Mouse (Mus musculus) limb, embryonic 15.5 days (tissue): ENCODE data around the gene Lrrc29. TPM values are rescaled to one million over a fixed set of nuclear protein-coding genes. Genes with fewer than 3 reads are reported as not detected.

Source experiments
- ATAC-seq: fragments of 200-750 bp; cut with Nextera tagmentation; 2 replicates; pipeline ENCODE4 v1.8.0; 2017; ENCODE audit warnings: low read depth, moderate TSS enrichment; ENCODE audit not compliant: insufficient number of reproducible peaks, low FRiP score, low TSS enrichment
- H3K27ac ChIP-seq: fragments of 300-500 bp; sonication (generic); 2 replicates; pipeline ENCODE4 v1.5.1; 2015; ENCODE audit warnings: moderate library complexity, mild to moderate bottlenecking, inconsistent platforms
- H3K27me3 ChIP-seq: fragments of 300-500 bp; sonication (generic); 2 replicates; pipeline ENCODE4 v1.6.1; 2015; ENCODE audit warnings: inconsistent platforms
- H3K36me3 ChIP-seq: fragments of 300-500 bp; sonication (generic); 2 replicates; pipeline ENCODE4 v1.6.1; 2015; ENCODE audit warnings: inconsistent platforms
- H3K4me1 ChIP-seq: fragments of 300-500 bp; sonication (generic); 2 replicates; pipeline ENCODE4 v1.6.1; 2015; ENCODE audit warnings: inconsistent platforms
- H3K4me2 ChIP-seq: fragments of 300-500 bp; sonication (generic); 2 replicates; pipeline ENCODE4 v1.6.1; 2015; ENCODE audit warnings: mild to moderate bottlenecking, inconsistent platforms
- H3K4me3 ChIP-seq: fragments of 300-500 bp; sonication (generic); 2 replicates; pipeline ENCODE4 v1.5.1; 2015; ENCODE audit warnings: mild to moderate bottlenecking, inconsistent platforms
- H3K9ac ChIP-seq: fragments of 300-500 bp; sonication (generic); 2 replicates; pipeline ENCODE4 v1.6.1; 2015; ENCODE audit warnings: inconsistent platforms
- H3K9me3 ChIP-seq: fragments of 300-500 bp; sonication (generic); 2 replicates; pipeline ENCODE4 v1.6.1; 2016; ENCODE audit warnings: inconsistent platforms
- WGBS: fragments of 180-500 bp; shearing (Covaris S2); methylation state at CpG from one replicate; pipeline ENCODE4 v1.1.7; 2015; 5-methylcytosine and 5-hydroxymethylcytosine counted together
- microRNA counts: library from miRNA; unstranded; fragments of <30 nt; microRNA quantifications from one replicate; lab custom pipeline; 2016
- microRNA-seq: library from miRNA; unstranded; fragments of <30 nt; microRNA quantifications from one replicate; pipeline ENCODE4, GENCODE M21; 2016
- polyA plus RNA-seq: library from polyadenylated mRNA; unstranded; fragments of >200 nt; fragmentation: Nextera tagmentation; extraction: Ambion mirVana; gene quantifications from 2 replicates; pipeline ENCODE4 v1.2.1, GENCODE M21; 2015

Gene Lrrc29
- polyA plus RNA-seq, 1 experiment from 2014 or later, result 1.7 TPM

DNA sequence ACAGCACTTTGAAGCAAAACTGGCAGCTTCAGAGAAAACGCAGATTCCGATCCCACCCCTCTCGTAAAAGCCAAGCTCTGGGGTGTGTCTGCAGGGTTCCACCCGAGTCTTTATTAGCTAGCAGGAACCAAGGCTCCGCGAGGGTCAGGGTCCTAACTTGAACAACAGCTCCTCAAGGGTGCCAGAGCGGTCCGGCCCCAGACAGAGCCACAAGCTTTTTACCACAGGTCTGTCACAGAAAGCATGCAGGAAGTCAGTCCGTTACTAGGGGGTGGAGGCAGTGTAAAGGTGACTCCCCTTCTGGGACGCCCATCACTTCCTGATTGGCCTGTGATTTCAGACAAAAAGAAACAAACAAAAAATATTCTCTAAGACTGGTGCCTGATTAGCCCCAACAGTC lies 61.0 kb downstream of the Lrrc29 start:
- no peak overlapping the region for H3K9ac ChIP-seq
- H3K4me2 ChIP-seq, result peak overlapping the region; percentile 86
- H3K9me3 ChIP-seq, result no peaks in the 10 kb centered on the region
- H3K36me3 ChIP-seq, result no peaks in the 10 kb centered on the region
- H3K27me3 ChIP-seq, result peaks cover 72% of the 10 kb centered on the region
- H3K27ac ChIP-seq, result no peak overlapping the region
- peaks cover 38% of the 10 kb centered on the region for H3K4me1 ChIP-seq
- no peak for ATAC-seq
- H3K4me3 ChIP-seq, result peak overlapping the region; percentile 68
- WGBS, result 5% methylated on average over 10 of the region's 10 CpGs

DNA sequence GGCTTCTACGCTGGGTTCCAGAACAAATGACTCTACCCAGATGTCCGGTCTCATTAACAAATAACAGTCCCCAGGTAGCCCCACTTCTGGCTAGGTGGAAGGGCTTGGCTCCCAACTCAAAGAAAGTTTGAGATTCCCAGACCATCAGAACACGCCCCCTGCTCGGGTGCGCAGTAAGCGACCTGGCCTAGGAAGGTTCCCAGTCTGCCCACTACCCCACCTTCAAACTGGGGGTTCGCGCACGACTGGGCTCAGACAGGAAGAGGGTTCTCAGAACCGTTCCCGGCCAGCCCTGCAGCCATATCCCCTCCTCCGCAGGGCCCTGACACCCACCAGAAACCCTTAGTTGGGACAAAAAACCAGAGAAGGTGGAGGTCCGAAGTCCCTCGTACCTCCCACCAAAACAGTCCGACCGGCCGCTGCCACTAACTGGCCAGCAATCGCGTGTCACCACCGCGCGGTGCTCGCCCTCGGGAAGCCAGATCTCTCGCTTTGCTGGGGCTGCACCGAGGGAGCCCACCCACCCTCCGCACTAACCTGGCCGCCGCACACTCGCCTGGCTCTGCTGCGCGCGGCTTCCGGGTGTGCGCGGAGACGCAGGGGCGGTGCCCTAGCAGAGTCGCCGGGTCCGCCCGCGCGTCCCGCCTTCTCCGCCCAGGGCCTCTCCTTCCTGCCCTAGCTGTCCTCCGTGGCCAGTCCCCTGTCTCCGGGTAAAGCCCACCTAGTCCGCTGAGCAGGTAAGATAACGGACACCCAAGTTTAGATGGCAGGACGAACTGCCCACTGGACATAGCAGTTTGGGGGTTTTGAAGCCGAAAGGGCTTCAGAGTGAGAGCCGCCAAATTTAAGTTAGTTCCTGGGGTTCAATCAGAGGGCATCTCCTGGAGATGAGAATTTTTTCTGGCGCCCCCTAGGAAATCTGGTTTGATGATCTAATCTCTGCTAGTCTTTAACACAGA lies 61.8 kb downstream of the Lrrc29 start, which contains the start of the genes Tradd and Fbxl8:
TSS of gene Tradd (minus strand) at position 586 of the 959 bp plus-strand sequence.
TSS of gene Fbxl8 (plus strand) at position 625 of the 959 bp plus-strand sequence.
- H3K4me1 ChIP-seq, result peaks cover 38% of the 10 kb centered on the region
- ATAC-seq, result no peak
- no peak within 1 kb of the TSS; the same call in 1 of the 2 replicates for H3K27ac ChIP-seq
- peaks cover 71% of the 10 kb centered on the region for H3K27me3 ChIP-seq
- peak within 1 kb of the TSS; percentile 86 for H3K4me2 ChIP-seq
- H3K4me3 ChIP-seq, result peak within 1 kb of the TSS; percentile 68
- WGBS, result 2% methylated on average over 54 of the region's 54 CpGs
- no peaks in the 10 kb centered on the region for H3K36me3 ChIP-seq
- H3K9ac ChIP-seq, result peak within 1 kb of the TSS; percentile 51
- no peaks in the 10 kb centered on the region for H3K9me3 ChIP-seq

DNA sequence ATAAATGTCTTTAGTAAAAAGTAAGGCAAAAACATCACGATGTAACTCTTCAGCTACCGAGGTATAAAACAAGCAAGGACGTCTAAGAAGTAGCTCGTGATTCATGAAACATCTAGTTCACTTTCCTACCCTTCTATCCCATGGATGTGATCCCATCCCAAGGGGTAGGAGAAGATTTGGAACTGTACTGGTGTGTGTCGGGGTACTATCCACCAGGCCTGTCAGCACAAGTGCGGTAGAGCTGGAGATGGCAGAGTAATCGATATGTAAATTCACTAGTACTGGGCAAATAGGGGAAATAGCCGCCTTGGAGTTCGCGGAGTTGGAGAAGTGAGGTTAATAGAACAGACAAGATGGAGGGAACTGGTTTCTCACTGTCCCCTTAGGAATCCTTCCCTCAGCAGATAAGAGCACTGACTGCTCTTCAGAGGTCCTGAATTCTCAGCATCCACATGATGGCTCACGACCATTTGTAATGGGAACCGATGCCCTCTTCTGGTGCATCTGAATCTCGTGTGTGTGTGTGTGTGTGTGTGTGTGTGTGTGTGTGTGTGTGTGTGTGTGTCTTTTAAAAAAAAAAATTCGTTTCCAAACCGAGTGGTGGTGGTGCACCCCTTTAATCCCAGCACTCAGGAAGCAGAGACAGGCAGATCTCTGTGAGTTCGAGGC lies 62.7 kb downstream of the Lrrc29 start:
- Histone ChIP-seq H3K27ac (no peak overlapping the region), H3K36me3 (no peaks in the 10 kb centered on the region), H3K4me2 (peak overlapping the region; percentile 86), H3K4me3 (peak overlapping the region; percentile 68), H3K27me3 (peaks cover 71% of the 10 kb centered on the region), H3K9ac (no peak overlapping the region), H3K4me1 (peaks cover 36% of the 10 kb centered on the region), H3K9me3 (no peaks in the 10 kb centered on the region)
- ATAC-seq, result no peak
- 39% methylated on average over 16 of the region's 16 CpGs for WGBS

MicroRNAs within 50 kb of the gene (microRNA counts, 519-probe panel; counts per million panel counts)
- 2,158 counts per million, percentile 40 among the panel's probes with 10 or more counts for microRNA mmu-miR-328 (lab: Ali Mortazavi, UCI)

Small RNA genes lying within 50 kb of the gene (microRNA-seq; reads per million reads assigned to microRNA genes)
- gene Gm27320 (not detected), gene Mir328 (149 reads per million, percentile 54 among the genes with 10 or more reads in this experiment)

Other genes starting within 250 kb of the Lrrc29 start
- gene Ces3b, start 242.5 kb downstream of the Lrrc29 start, polyA plus RNA-seq, result not detected in 2 replicates
- not detected in 2 replicates for gene Ces4a, start 194.5 kb downstream of the Lrrc29 start, polyA plus RNA-seq
- 77.3 and 89.0 TPM in 2 replicates for gene Cbfb, start 155.6 kb downstream of the Lrrc29 start, polyA plus RNA-seq
- gene D230025D16Rik, start 101.1 kb downstream of the Lrrc29 start, polyA plus RNA-seq, result 25.6 and 28.7 TPM in 2 replicates
- gene B3gnt9, start 71.1 kb downstream of the Lrrc29 start, polyA plus RNA-seq, result 50.7 and 50.8 TPM in 2 replicates
- gene Tradd, start 61.7 kb downstream of the Lrrc29 start, polyA plus RNA-seq, result 30.8 and 38.0 TPM in 2 replicates
- gene Fbxl8, start 61.6 kb downstream of the Lrrc29 start, polyA plus RNA-seq, result 4.6 and 4.9 TPM in 2 replicates
- gene Hsf4, start 56.5 kb downstream of the Lrrc29 start, polyA plus RNA-seq, result 0.33 and 0.41 TPM in 2 replicates
- 3.1 and 5.3 TPM in 2 replicates for gene Nol3, start 50.1 kb downstream of the Lrrc29 start, polyA plus RNA-seq
- 11.0 and 11.1 TPM in 2 replicates for gene 4931428F04Rik, start 36.4 kb downstream of the Lrrc29 start, polyA plus RNA-seq
- gene Exoc3l, start 30.2 kb downstream of the Lrrc29 start, polyA plus RNA-seq, result 9.0 and 10.6 TPM in 2 replicates
- gene E2f4, start 28.6 kb downstream of the Lrrc29 start, polyA plus RNA-seq, result 63.7 and 65.5 TPM in 2 replicates
- gene Elmo3, start 20.7 kb downstream of the Lrrc29 start, polyA plus RNA-seq, result 8.9 TPM in 2 replicates
- gene Tmem208, start 76 bp upstream of the Lrrc29 start, polyA plus RNA-seq, result 120 and 129 TPM in 2 replicates
- 1.6 and 1.8 TPM in 2 replicates for gene Fhod1, start 21.7 kb upstream of the Lrrc29 start, polyA plus RNA-seq
- gene Slc9a5, start 22.6 kb upstream of the Lrrc29 start, polyA plus RNA-seq, result 2.7 and 2.9 TPM in 2 replicates
- gene Plekhg4, start 47.0 kb upstream of the Lrrc29 start, polyA plus RNA-seq, result 0.55 and 0.88 TPM in 2 replicates
- not detected in 2 replicates for gene Kctd19, start 87.2 kb upstream of the Lrrc29 start, polyA plus RNA-seq
- 0.37 and 0.53 TPM in 2 replicates for gene Lrrc36, start 87.3 kb upstream of the Lrrc29 start, polyA plus RNA-seq
- gene Tppp3, start 145.2 kb upstream of the Lrrc29 start, polyA plus RNA-seq, result 160 and 305 TPM in 2 replicates
- 40.0 and 42.2 TPM in 2 replicates for gene Zdhhc1, start 170.6 kb upstream of the Lrrc29 start, polyA plus RNA-seq
- 1.2 and 1.9 TPM in 2 replicates for gene Hsd11b2, start 192.5 kb upstream of the Lrrc29 start, polyA plus RNA-seq
- gene Atp6v0d1, start 239.8 kb upstream of the Lrrc29 start, polyA plus RNA-seq, result 97.4 and 103 TPM in 2 replicates